Mouse (Mus musculus) cerebellum, postnatal 10 days (tissue): ENCODE results near the gene Zdhhc22.

ENCODE experiments used
- DNase-seq, 2 experiments: peaks; one replicate each; pipeline ENCODE4 v3.0.0; 2021; ENCODE audit warnings: mixed read lengths in 2 of 2

The Zdhhc22 gene

GRCm38 (mm10) chr12:86960791-86961335 lies 29.4 kb downstream of the Zdhhc22 start:
- peak; percentile 77 to 82 for DNase-seq

GRCm38 (mm10) chr12:86960138-86960537 lies 30.1 kb downstream of the Zdhhc22 start:
- peak; percentile 91 to 96 for DNase-seq

- DNase-seq, result peak; percentile 43 to 45
These were observed 30.6 kb downstream of the Zdhhc22 start for GRCm38 (mm10) chr12:86959661-86960060.

- DNase-seq, result no peak
These were observed 31.7 kb downstream of the Zdhhc22 start for GRCm38 (mm10) chr12:86958558-86958957.

GRCm38 (mm10) chr12:86955894-86956293 lies 34.3 kb downstream of the Zdhhc22 start:
- DNase-seq, result no peak

- no peak for DNase-seq
These were observed 37.8 kb downstream of the Zdhhc22 start for GRCm38 (mm10) chr12:86952331-86952850.

GRCm38 (mm10) chr12:86950961-86951360 lies 39.3 kb downstream of the Zdhhc22 start:
- DNase-seq, result no peak

GRCm38 (mm10) chr12:86950161-86950960 lies 39.9 kb downstream of the Zdhhc22 start:
- DNase-seq, result peak in 1 of 2 experiments; percentile 34

GRCm38 (mm10) chr12:86949501-86949900 lies 40.7 kb downstream of the Zdhhc22 start:
- no peak for DNase-seq

GRCm38 (mm10) chr12:86948627-86949026 lies 41.6 kb downstream of the Zdhhc22 start:
- DNase-seq, result peak in 1 of 2 experiments; percentile 78

- peak; percentile 98 for DNase-seq
These were observed 42.4 kb downstream of the Zdhhc22 start for GRCm38 (mm10) chr12:86947681-86948401.

GRCm38 (mm10) chr12:86946862-86947574 lies 43.2 kb downstream of the Zdhhc22 start, which contains the start of gene Cipc:
Gene Cipc, plus strand, starts transcription at chr12:86947043.
- peak; percentile 98 to 99 for DNase-seq

GRCm38 (mm10) chr12:86946301-86946781 lies 43.9 kb downstream of the Zdhhc22 start:
- peak; percentile 67 to 77 for DNase-seq

GRCm38 (mm10) chr12:86945126-86945525 lies 45.1 kb downstream of the Zdhhc22 start:
- DNase-seq, result peak; percentile 87 to 89

GRCm38 (mm10) chr12:86943421-86943820 lies 46.8 kb downstream of the Zdhhc22 start:
- DNase-seq, result peak; percentile 77 to 83

GRCm38 (mm10) chr12:86941734-86942486 lies 48.3 kb downstream of the Zdhhc22 start:
- peak; percentile 52 to 56 for DNase-seq

GRCm38 (mm10) chr12:86941173-86941572 lies 49.1 kb downstream of the Zdhhc22 start:
- DNase-seq, result peak; percentile 22 to 32

- no peak for DNase-seq
These were observed 51.7 kb downstream of the Zdhhc22 start for GRCm38 (mm10) chr12:86938571-86938970.

- no peak for DNase-seq
These were observed 53.5 kb downstream of the Zdhhc22 start for GRCm38 (mm10) chr12:86936587-86937343.

GRCm38 (mm10) chr12:86935692-86936282 lies 54.4 kb downstream of the Zdhhc22 start:
- no peak for DNase-seq
